Mouse (Mus musculus) intestine, embryonic 16.5 days (tissue): ENCODE measurements around the gene Plce1. TPM values are rescaled to one million over a fixed set of nuclear protein-coding genes. Genes with fewer than 3 reads are reported as not detected.

Experiments used
- ATAC-seq: fragments of 200-750 bp; cut with Nextera tagmentation; 2 replicates; pipeline ENCODE4 v1.8.0; 2017; ENCODE audit warnings: moderate TSS enrichment, moderate library complexity
- H3K27ac ChIP-seq: fragments of 300-500 bp; sonication (generic); 2 replicates; pipeline ENCODE4 v1.5.1; 2014; ENCODE audit warnings: mild to moderate bottlenecking, low read length
- H3K27me3 ChIP-seq: fragments of 300-500 bp; sonication (generic); replicated peaks from 2 replicates; pipeline ENCODE4 v1.6.1; 2014; ENCODE audit warnings: low read length, control low read depth, mixed read lengths; ENCODE audit not compliant: control insufficient read depth, insufficient read depth
- H3K36me3 ChIP-seq: fragments of 300-500 bp; sonication (generic); 2 replicates; pipeline ENCODE4 v1.6.1; 2014; ENCODE audit warnings: low read length, control low read depth; ENCODE audit not compliant: control insufficient read depth, insufficient read depth
- H3K4me1 ChIP-seq: fragments of 300-500 bp; sonication (generic); 2 replicates; pipeline ENCODE4 v1.6.1; 2014; ENCODE audit warnings: low read length, control low read depth, mixed read lengths; ENCODE audit not compliant: control insufficient read depth, insufficient read depth
- H3K4me2 ChIP-seq: fragments of 300-500 bp; sonication (generic); 2 replicates; pipeline ENCODE4 v1.6.1; 2014; ENCODE audit warnings: low read depth, low read length, control low read depth
- H3K4me3 ChIP-seq: fragments of 300-500 bp; sonication (generic); 2 replicates; pipeline ENCODE4 v1.5.1; 2014; ENCODE audit warnings: mild to moderate bottlenecking, low read length
- H3K9ac ChIP-seq: fragments of 300-500 bp; sonication (generic); 2 replicates; pipeline ENCODE4 v1.6.1; 2014; ENCODE audit warnings: low read depth, low read length
- H3K9me3 ChIP-seq: fragments of 300-500 bp; sonication (generic); 2 replicates; pipeline ENCODE4 v1.6.1; 2016; ENCODE audit warnings: low read length, control low read depth; ENCODE audit not compliant: control insufficient read depth
- WGBS: fragments of 180-500 bp; shearing (Covaris S2); extraction: QIAGEN DNeasy Blood & Tissue Kit; methylation state at CpG from one replicate; pipeline ENCODE4 v1.1.7; 2014; 5-methylcytosine and 5-hydroxymethylcytosine counted together
- polyA plus RNA-seq: library from polyadenylated mRNA; unstranded; fragments of >200 nt; fragmentation: Nextera tagmentation; extraction: Ambion mirVana; gene quantifications from 2 replicates; pipeline ENCODE4 v1.2.1, GENCODE M21; 2015

The Plce1 gene
- polyA plus RNA-seq, 1 experiment from 2014 or later = 5.7 TPM

DNA sequence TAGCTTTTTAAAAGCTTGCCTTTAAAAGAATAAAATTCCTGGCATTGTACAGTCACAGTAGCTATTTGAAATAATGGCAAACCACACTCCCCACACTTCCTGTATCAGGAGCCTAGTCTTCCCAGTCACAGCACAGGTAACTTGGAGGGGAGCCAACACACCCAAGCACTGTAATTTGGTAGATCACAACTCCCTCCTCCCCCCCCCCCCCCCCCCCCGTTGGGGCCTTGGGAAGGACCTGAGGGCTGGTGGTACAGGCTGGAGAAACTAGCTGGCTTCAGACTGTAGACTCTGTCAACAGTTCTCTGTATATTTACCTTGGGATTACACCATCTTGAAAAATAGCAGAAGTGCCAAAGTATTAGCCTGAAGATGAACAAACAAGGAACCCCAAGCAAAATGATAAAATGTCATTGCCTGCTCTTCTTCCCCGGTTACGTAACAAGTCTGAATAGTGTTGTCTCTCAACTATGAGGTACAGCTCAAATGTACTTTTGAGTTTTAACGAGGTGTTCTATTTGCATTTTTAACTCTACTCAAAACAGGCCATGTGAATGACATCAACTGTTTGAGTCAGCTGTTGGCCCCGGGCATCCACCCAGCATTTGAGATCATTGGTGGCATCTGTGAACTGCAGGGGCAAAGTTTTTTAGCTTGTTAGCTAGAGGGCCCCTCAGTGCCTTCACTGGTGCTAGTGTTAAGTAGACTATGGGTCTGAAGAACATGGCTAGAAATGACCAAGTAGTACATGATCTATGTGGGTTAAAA, 33.7 kb downstream of the Plce1 start:
- no peak overlapping the region for H3K4me2 ChIP-seq
- no peaks in the 10 kb centered on the region for H3K36me3 ChIP-seq
- H3K9me3 ChIP-seq = no peaks in the 10 kb centered on the region
- no peaks in the 10 kb centered on the region for H3K4me1 ChIP-seq
- no peak overlapping the region for H3K4me3 ChIP-seq
- no peak overlapping the region for H3K9ac ChIP-seq
- 80% methylated on average over 4 of the region's 5 CpGs for WGBS
- ATAC-seq = no peak
- no peak overlapping the region for H3K27ac ChIP-seq
- H3K27me3 ChIP-seq = no peaks in the 10 kb centered on the region

DNA sequence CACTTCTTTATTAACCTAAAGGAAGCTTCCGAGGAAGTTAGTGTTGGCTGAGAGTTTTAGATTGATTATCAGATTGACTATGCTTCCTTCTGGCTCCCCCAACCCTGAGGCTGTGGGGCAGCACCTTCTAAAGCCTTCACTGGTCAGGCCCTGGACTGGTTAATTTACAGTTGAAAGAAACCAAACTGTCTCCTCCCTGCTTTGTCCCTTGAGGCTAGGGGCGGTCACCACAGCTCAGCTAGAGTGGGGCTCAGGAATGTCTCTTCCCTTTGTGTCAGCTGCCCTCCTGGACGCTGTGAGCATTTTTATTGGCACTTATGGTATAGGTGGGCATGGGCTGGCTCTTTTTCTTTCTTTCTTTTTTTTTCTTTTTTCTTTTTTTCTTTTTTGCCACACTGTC, 45.9 kb downstream of the Plce1 start:
- Histone ChIP-seq H3K27ac (no peak overlapping the region), H3K4me3 (no peak overlapping the region), H3K9me3 (no peaks in the 10 kb centered on the region), H3K36me3 (0 out of 2 replicates have a peak, but pooled peaks cover 6% of the 10 kb centered on the region), H3K9ac (no peak overlapping the region), H3K4me1 (no peaks in the 10 kb centered on the region), H3K4me2 (no peak overlapping the region), H3K27me3 (no peaks in the 10 kb centered on the region)
- WGBS = 47% methylated on average over 3 of the region's 3 CpGs
- no peak for ATAC-seq

DNA sequence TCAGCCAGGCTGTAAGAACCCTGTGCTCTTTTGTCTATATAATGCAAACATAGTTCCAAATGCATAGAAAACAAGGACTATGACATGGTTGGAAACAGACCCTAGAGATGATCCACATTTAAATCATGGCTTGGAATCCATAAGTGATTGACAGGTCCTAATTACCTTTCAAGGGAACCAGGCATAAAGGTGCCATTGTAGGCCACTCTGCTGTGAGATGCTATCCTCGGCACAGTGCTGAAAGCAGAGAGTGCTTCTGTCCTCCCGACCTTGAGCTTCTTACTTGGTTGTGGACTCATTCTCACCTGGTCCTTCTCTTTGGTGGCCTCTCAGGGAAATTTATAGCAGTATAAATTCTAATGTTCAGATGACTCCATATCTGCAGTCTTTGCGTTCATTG, 46.6 kb downstream of the Plce1 start:
- no peak for ATAC-seq
- no peak overlapping the region for H3K4me3 ChIP-seq
- 59% methylated on average over 3 of the region's 3 CpGs for WGBS
- no peak overlapping the region for H3K9ac ChIP-seq
- no peak overlapping the region for H3K27ac ChIP-seq
- H3K36me3 ChIP-seq = 0 out of 2 replicates have a peak, but pooled peaks cover 6% of the 10 kb centered on the region
- H3K9me3 ChIP-seq = no peaks in the 10 kb centered on the region
- H3K4me2 ChIP-seq = no peak overlapping the region
- no peaks in the 10 kb centered on the region for H3K27me3 ChIP-seq
- H3K4me1 ChIP-seq = no peaks in the 10 kb centered on the region

DNA sequence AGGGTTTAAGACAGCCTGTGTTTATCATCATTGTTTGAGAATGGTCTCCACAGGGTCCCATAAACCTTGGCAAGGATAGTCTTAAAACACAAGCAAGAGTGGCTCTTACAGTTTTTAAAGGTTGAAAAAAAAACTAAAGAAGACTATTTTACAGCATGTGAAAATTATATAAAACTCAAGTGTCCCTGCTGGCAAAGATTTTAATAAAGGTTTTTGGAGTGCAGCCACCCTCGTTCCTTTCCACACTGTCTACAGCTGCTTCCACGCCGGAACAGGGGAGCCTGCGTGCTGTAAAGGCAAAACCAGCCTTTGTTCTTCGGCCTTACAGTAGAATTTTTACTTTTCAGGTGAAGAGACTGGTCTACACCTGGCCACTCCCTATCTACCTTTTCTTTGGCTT, 52.3 kb downstream of the Plce1 start:
- Histone ChIP-seq H3K36me3 (no peaks in the 10 kb centered on the region), H3K9me3 (no peaks in the 10 kb centered on the region), H3K27me3 (no peaks in the 10 kb centered on the region), H3K4me3 (no peak overlapping the region), H3K27ac (no peak overlapping the region), H3K4me1 (no peaks in the 10 kb centered on the region), H3K4me2 (no peak overlapping the region), H3K9ac (no peak overlapping the region)
- WGBS = 75% methylated on average over 5 of the region's 5 CpGs
- ATAC-seq = no peak

DNA sequence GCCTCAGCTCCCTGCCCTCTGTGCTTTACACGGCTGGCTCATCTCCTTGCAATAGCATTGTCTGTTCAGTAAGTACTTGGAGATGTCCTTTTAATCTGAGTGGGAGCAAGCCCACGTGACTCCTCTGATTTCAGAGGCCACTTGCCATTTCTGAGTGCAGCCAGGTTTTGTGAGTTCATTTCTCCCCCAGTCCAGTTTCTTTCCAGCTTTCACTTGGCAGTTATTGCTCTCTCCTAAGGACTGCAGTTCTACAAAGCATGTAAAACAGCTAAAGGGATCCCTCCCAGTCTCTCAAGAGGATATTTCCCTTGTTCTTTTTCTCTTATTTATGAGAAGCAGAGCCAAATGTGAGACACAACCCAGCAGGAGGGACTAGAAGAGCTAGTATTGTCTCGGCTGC, 58.4 kb downstream of the Plce1 start:
- H3K4me3 ChIP-seq = no peak overlapping the region
- no peak overlapping the region for H3K27ac ChIP-seq
- no peak overlapping the region for H3K4me2 ChIP-seq
- 68% methylated on average over 3 of the region's 3 CpGs for WGBS
- ATAC-seq = no peak
- no peaks in the 10 kb centered on the region for H3K36me3 ChIP-seq
- H3K27me3 ChIP-seq = no peaks in the 10 kb centered on the region
- no peak overlapping the region for H3K9ac ChIP-seq
- H3K4me1 ChIP-seq = no peaks in the 10 kb centered on the region
- H3K9me3 ChIP-seq = no peaks in the 10 kb centered on the region

DNA sequence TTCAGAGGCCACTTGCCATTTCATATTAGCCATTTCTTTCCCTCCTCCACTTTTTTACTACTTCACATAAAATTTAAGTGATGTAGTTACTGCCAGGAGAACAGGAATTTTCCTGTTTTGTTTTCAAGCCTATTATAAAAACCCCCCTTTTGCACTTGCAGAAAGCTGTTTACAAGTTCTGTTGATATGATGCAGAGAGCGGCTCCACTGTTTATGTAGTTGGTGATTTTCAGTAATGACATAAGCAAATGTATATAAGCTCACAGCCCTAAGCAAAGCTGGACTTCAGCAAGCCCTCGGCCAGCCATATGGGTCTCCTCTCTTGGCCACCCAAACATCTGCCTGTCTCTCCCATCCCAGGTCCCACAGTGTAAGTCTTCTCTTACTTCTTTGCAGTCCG, 59.6 kb downstream of the Plce1 start:
- no peak for ATAC-seq
- WGBS = 51% methylated on average over 3 of the region's 3 CpGs
- Histone ChIP-seq H3K9ac (no peak overlapping the region), H3K27me3 (no peaks in the 10 kb centered on the region), H3K27ac (no peak overlapping the region), H3K4me2 (no peak overlapping the region), H3K36me3 (no peaks in the 10 kb centered on the region), H3K4me1 (no peaks in the 10 kb centered on the region), H3K9me3 (no peaks in the 10 kb centered on the region), H3K4me3 (no peak overlapping the region)

DNA sequence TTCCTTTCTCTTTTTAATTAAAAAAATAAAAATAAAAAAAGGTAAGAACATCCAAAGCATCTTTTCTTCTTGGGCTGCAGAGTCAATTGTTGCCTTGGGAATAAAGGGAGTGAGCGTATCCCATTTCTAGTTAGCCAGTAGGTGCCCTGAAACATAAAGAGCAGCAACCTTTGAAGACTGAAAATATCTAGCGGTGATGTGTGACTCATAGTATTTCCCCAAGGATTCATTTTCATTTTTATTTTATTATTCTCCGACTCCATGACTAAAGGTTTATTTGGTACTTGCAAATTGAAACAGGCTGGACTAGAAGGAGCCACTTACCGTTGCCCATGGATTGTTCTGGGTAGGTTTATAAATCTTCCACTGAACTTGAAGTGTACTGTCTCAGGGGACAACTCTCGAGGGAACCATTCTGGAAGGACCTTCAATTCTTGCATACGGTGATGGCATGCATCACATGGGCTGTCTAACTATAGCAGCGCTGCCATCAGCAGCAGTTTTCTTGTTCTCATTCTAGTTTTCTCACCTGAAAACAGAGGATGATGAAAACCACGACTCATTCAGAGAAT, 68.7 kb downstream of the Plce1 start:
- Histone ChIP-seq H3K36me3 (no peaks in the 10 kb centered on the region), H3K4me3 (no peak overlapping the region), H3K4me2 (no peak overlapping the region), H3K27me3 (no peaks in the 10 kb centered on the region), H3K9me3 (no peaks in the 10 kb centered on the region), H3K4me1 (no peaks in the 10 kb centered on the region), H3K27ac (no peak overlapping the region), H3K9ac (no peak overlapping the region)
- 85% methylated on average over 8 of the region's 8 CpGs for WGBS
- no peak for ATAC-seq

DNA sequence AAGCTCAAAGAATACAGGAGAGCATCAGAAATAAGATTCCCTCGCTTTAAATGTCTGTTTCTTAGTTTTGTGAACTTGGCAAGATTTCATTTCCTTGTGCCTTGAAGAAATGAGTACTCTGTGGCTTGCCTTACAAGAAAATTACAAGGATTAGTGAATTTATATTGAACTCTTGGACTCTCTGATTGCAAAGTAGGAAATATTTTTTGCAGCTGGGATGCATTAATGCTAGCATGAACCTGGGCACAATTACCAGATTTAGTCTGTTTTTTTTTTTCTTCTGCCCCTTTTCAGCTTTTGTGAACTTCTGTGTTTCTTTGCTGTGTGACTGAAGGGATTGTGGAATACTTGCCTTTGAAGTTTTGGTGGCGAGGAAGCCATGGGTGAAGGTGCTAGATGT, 72.6 kb downstream of the Plce1 start:
- Histone ChIP-seq H3K27me3 (no peaks in the 10 kb centered on the region), H3K9ac (no peak overlapping the region), H3K36me3 (no peaks in the 10 kb centered on the region), H3K4me3 (no peak overlapping the region), H3K4me2 (no peak overlapping the region), H3K27ac (no peak overlapping the region), H3K4me1 (no peaks in the 10 kb centered on the region), H3K9me3 (no peaks in the 10 kb centered on the region)
- no peak for ATAC-seq
- 87% methylated on average over 2 of the region's 2 CpGs for WGBS

DNA sequence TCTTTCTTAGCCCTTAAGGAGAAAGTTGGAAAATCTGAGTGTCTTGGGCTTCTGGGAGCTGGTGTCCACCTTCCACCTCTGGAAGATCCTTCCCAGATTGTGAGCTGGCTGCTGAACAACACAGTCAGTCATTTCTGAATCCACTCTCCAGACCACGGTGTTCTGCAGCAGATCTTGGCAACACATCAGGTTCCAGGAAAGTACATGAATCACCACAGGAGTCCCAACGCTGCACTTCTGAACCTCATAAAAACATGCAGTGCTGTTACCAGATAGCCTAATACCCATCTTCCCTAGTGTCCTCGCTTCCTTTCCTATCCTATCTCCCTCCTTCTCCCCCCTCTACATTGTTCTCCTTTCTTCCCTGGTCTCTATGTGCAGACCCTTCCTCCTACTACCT, 74.5 kb downstream of the Plce1 start:
- Histone ChIP-seq H3K27ac (no peak overlapping the region), H3K27me3 (no peaks in the 10 kb centered on the region), H3K36me3 (no peaks in the 10 kb centered on the region), H3K4me3 (no peak overlapping the region), H3K9me3 (no peaks in the 10 kb centered on the region), H3K4me2 (no peak overlapping the region), H3K4me1 (no peaks in the 10 kb centered on the region), H3K9ac (no peak overlapping the region)
- ATAC-seq = no peak
- 67% methylated on average over 3 of the region's 3 CpGs for WGBS

DNA sequence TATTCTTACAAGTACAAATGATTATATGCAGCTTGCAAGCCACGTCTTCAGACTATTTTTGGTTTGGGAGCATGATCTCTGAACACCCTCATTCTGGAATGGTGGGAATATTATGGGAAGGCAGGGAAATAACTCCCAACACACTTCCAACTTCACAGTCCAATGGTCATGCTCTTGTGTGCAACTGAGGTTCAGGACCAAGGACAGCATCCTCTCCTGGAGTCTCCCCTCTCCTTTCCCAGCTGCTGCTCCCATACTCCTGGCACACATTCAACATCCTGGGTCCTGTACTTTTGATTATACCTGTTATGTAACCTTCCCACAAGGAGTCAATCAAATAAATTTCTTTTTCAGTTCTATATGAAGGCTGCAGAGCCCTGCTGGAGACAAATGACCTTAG, 77.9 kb downstream of the Plce1 start:
- no peak for ATAC-seq
- Histone ChIP-seq H3K27me3 (no peaks in the 10 kb centered on the region), H3K27ac (no peak overlapping the region), H3K4me1 (no peaks in the 10 kb centered on the region), H3K9me3 (no peaks in the 10 kb centered on the region), H3K4me3 (no peak overlapping the region), H3K36me3 (no peaks in the 10 kb centered on the region), H3K4me2 (no peak overlapping the region), H3K9ac (no peak overlapping the region)
- WGBS = 50% methylated on average over 1 of the region's 1 CpGs
